Mouse (Mus musculus): Measurements from ENCODE around the gene Sp140.
"Not testable (repeated sequence)": the region's sequence is repeated elsewhere in the genome, so short reads cannot be mapped to it uniquely, and the experiment has no call there.

Gene Sp140

GRCm38 (mm10) chr1:85638144-85638543 is 38.0 kb downstream of the Sp140 start:
- not testable (repeated sequence) for DNase-seq (ENCODE audit: low spot score in 2 of 2)

GRCm38 (mm10) chr1:85649881-85650280 is 49.7 kb downstream of the Sp140 start, which contains the start of gene Sp100:
TSS of gene Sp100 (plus strand) at chr1:85649988.
- DNase-seq (ENCODE audit: low spot score in 2 of 2): not testable (repeated sequence)

DNA sequence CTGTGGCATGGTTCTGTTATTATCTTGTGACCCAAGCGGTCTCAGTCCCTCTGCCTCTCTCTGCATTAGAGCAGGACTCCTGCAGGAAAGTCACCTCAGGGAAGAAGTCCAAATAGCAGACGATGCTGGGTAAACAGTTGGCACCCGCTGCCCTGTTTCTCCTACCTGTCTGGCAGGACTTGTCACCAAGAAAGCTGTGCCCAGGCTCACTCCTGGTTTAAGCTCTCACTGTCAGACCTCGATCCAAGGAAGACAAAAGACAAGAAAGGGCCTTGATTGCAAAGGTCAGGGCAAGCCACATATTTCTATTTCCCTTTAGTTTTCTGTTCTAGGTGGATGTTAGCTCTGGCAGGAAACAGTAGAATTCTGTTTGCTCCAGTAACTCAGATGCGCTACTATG is 50.3 kb downstream of the Sp140 start:
- DNase-seq (ENCODE audit: low spot score in 2 of 2): not testable (repeated sequence)

GRCm38 (mm10) chr1:85651770-85652275 is 51.6 kb downstream of the Sp140 start:
- DNase-seq (ENCODE audit: low spot score in 2 of 2): not testable (repeated sequence)

DNA sequence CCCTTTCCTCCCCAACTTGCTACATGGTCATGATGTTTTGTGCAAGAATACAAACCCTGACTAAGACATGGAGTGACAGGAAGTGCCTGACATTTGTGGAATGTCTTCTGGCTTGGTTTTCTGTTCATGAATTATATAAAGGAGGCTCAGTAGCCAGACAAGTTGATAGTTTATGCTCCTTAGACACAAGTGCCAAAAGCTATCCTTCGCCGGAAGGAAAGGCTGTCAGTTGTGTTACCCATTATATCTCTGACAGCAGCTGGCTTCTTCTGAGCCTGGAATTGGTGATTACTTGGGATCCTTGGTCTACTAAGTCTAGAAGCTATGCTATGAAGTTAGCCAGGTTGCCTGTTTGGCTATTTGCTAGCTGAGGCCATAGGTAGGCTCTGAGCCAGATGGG is 57.0 kb downstream of the Sp140 start:
- not testable (repeated sequence) for DNase-seq (ENCODE audit: low spot score in 2 of 2)

DNA sequence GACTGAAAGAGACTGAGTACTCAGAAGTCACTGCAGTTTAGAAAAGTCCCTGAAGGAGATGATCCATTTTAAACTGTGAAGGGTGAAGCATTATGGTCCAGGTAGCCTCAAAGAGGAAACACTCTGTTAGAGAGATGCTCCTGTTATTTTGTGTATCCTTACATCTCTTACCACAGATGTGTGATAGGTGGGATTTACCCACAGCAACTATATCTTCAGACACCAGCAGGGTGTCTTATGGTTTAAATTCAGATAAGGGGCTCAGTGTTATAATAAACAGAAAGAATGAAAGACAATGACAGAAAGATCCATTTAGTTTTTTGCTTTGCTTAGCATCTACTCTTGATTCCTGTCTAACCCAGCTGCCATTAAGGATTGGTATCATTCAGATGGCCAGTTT is 64.1 kb downstream of the Sp140 start:
- no peak for DNase-seq (ENCODE audit: low spot score in 2 of 2)

GRCm38 (mm10) chr1:85680226-85680625 is 80.0 kb downstream of the Sp140 start:
- DNase-seq (ENCODE audit: low spot score in 2 of 2): no peak

DNA sequence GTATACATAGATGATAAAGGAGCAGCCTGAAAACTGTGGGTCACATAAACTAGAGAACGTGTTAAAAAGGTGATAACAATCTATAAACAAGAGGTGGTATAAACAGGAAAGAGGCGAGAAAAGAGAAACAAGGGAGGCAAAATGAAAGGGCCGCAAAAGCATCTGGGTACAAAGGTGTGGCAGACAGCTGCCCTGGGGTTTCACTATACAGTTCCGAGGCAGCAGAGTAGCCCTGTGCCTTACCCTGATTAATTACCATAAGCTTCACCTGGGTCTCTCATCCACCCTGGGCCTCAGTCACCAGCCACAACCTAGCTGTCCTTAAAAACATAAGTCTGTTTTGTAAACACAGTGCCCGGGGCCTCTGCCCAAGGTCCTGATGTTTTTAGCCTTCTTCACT is 86.5 kb downstream of the Sp140 start:
- no peak for DNase-seq (ENCODE audit: low spot score in 2 of 2)

DNA sequence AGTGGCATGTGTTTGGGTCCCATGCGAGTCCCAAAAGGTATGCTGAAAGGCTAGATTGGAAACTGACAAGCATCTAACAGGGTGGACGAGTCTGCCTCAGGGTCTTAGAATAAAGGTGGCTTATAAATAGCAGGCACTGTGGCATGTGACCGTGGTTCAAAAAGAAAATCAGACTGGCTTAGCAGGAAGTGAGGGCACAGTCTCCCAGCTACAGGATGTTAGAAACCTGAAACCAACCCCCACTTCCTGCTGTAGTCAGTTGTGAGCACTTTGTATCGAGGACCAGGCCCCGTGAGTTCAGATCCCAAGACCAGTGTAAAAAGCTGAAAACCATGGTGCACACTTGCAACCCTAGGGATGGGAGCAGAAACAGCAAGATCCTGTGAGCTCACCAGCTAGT is 87.2 kb downstream of the Sp140 start:
- no peak for DNase-seq (ENCODE audit: low spot score in 2 of 2)

DNA sequence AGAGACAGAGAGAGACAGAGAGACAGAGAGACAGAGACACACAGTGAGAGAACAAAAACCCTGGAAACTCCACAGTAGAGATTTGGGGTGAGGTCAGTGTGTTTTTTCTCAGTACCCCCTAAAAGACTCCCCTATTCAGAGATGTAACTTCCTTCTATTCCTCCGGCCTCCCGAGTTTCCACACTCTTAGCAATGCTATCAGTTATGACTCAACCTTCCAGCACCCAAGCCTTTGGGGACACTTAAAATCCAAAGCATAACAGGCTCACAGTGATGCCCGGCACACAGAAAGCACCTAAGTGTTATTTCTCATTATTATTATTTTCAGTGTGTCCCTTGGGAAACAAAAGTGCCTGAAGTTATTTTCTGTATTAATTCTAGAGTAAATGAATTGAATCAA is 90.4 kb downstream of the Sp140 start:
- no peak for DNase-seq (ENCODE audit: low spot score in 2 of 2)

DNA sequence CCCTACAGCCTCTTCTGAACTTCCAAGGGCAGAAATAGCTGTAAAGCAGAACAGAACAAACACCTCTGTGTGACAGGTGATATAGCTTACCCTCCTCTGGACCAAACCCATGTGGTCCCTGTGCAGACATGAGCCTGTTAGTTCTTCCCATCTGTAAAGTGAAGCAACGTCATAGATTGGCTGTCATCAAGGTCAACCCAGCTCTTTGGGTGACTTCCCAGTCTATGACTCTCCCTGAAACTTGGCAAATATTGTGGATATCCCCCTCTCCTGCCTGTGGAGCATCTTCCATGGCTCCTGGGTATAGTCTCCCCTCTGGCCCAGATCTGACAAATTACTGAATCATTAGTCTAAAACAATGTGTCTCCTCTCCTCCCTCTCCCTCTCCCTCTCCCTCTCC is 92.1 kb downstream of the Sp140 start:
- DNase-seq (ENCODE audit: low spot score in 2 of 2): no peak

GRCm38 (mm10) chr1:85693280-85693679 is 93.1 kb downstream of the Sp140 start:
- DNase-seq (ENCODE audit: low spot score in 2 of 2): no peak

All from frontal cortex, postnatal 36 days (tissue).